Mouse (Mus musculus): ENCODE results near the gene Jmjd1c. TPM values are rescaled to one million over a fixed set of nuclear protein-coding genes. Genes with fewer than 3 reads are reported as not detected.

The Jmjd1c gene
- polyA plus RNA-seq, 1 experiment = 37.8 TPM

GRCm38 (mm10) chr10:67290622-67291021 lies 194.7 kb downstream of the Jmjd1c start:
- DNase-seq (ENCODE audit: extremely low spot score in 1 of 2, low spot score in 1 of 2) = no peak

- no peak for DNase-seq (ENCODE audit: extremely low spot score in 1 of 2, low spot score in 1 of 2)
Measured at GRCm38 (mm10) chr10:67291087-67291486, 195.2 kb downstream of the Jmjd1c start.

GRCm38 (mm10) chr10:67295331-67295730 lies 199.4 kb downstream of the Jmjd1c start:
- DNase-seq (ENCODE audit: extremely low spot score in 1 of 2, low spot score in 1 of 2) = no peak

GRCm38 (mm10) chr10:67295938-67296466 lies 200.1 kb downstream of the Jmjd1c start:
- DNase-seq (ENCODE audit: extremely low spot score in 1 of 2, low spot score in 1 of 2) = no peak

- no peak for DNase-seq (ENCODE audit: extremely low spot score in 1 of 2, low spot score in 1 of 2)
Measured at GRCm38 (mm10) chr10:67296482-67297152, 200.7 kb downstream of the Jmjd1c start.

- no peak for DNase-seq (ENCODE audit: extremely low spot score in 1 of 2, low spot score in 1 of 2)
Measured at GRCm38 (mm10) chr10:67297175-67297855, 201.4 kb downstream of the Jmjd1c start.

- no peak for DNase-seq (ENCODE audit: extremely low spot score in 1 of 2, low spot score in 1 of 2)
Measured at GRCm38 (mm10) chr10:67298856-67299255, 202.9 kb downstream of the Jmjd1c start.

- no peak for DNase-seq (ENCODE audit: extremely low spot score in 1 of 2, low spot score in 1 of 2)
Measured at GRCm38 (mm10) chr10:67299285-67299684, 203.4 kb downstream of the Jmjd1c start.

- no peak for DNase-seq (ENCODE audit: extremely low spot score in 1 of 2, low spot score in 1 of 2)
Measured at GRCm38 (mm10) chr10:67301046-67301445, 205.1 kb downstream of the Jmjd1c start.

GRCm38 (mm10) chr10:67302340-67302739 lies 206.4 kb downstream of the Jmjd1c start:
- no peak for DNase-seq (ENCODE audit: extremely low spot score in 1 of 2, low spot score in 1 of 2)

Other genes with a start within 250 kb of the Jmjd1c start
- 22.0 and 22.6 TPM in 2 replicates for gene Reep3, start 820 bp downstream of the Jmjd1c start, polyA plus RNA-seq (2012; rRNA removed)
- 18.6 and 19.7 TPM in 2 replicates for gene Nrbf2, start 189.2 kb downstream of the Jmjd1c start, polyA plus RNA-seq (2012; rRNA removed)

Data from frontal cortex, adult 2 months (tissue).